Mouse (Mus musculus) kidney, adult 2 months (tissue): Measurements from ENCODE around the gene Tmem212. TPM values are rescaled to one million over a fixed set of nuclear protein-coding genes. Genes with fewer than 3 reads are reported as not detected.

ENCODE experiments used
- DNase-seq: peaks from one replicate; pipeline ENCODE4 v3.0.0; 2021
- H3K27ac ChIP-seq: fragments of 200-500 bp; 2 replicates; pipeline ENCODE4 v1.5.1; 2012; ENCODE audit warnings: low read depth, low read length, control low read depth, inconsistent platforms; ENCODE audit not compliant: insufficient read depth
- H3K27me3 ChIP-seq: fragments of 200-500 bp; replicated peaks from 2 replicates; pipeline ENCODE4 v1.6.1; 2012; ENCODE audit warnings: mild to moderate bottlenecking, moderate library complexity, low read length, inconsistent platforms; ENCODE audit not compliant: control insufficient read depth, insufficient read depth
- H3K36me3 ChIP-seq: fragments of 200-500 bp; 2 replicates; pipeline ENCODE4 v1.6.1; 2012; ENCODE audit warnings: mild to moderate bottlenecking, moderate library complexity, low read length, inconsistent platforms; ENCODE audit not compliant: control insufficient read depth, insufficient read depth
- H3K4me1 ChIP-seq: fragments of 200-500 bp; 2 replicates; pipeline ENCODE4 v1.6.1; 2011; ENCODE audit warnings: low read length; ENCODE audit not compliant: control insufficient read depth, insufficient read depth
- H3K4me3 ChIP-seq: fragments of 200-500 bp; 2 replicates; pipeline ENCODE4 v1.5.1; 2011; ENCODE audit warnings: mild to moderate bottlenecking, low read depth, low read length, control low read depth; ENCODE audit not compliant: insufficient read depth
- CTCF ChIP-seq: fragments of 200-500 bp; conservative IDR thresholded peaks from 2 replicates; pipeline ENCODE4 v1.5.1; 2011; ENCODE audit warnings: low read depth, mild to moderate bottlenecking, control low read depth, low read length, moderate library complexity, mixed read lengths; ENCODE audit not compliant: insufficient read depth, insufficient read length
- POLR2A ChIP-seq: fragments of 200-500 bp; IDR thresholded peaks from one replicate; pipeline ENCODE4 v1.6.1; 2011; ENCODE audit warnings: low read depth, low read length, control low read depth
- WGBS: fragments of 180-500 bp; shearing (Covaris S2); methylation state at CpG from one replicate; pipeline ENCODE4 v1.1.7; 2018; 5-methylcytosine and 5-hydroxymethylcytosine counted together
- polyA plus RNA-seq: library from polyadenylated mRNA; depleted of rRNA; stranded (reverse); fragments of >200 nt; gene quantifications from 2 replicates; pipeline ENCODE4 v1.2.3, GENCODE M21; 2012

The Tmem212 gene
- polyA plus RNA-seq, 1 experiment: not detected

GRCm38 (mm10) chr3:27859161-27859561 lies 37.0 kb downstream of the Tmem212 start:
- TF ChIP-seq POLR2A (no peak), CTCF (no peak)
- H3K36me3 ChIP-seq: no peaks in the 10 kb centered on the region
- H3K27me3 ChIP-seq: no peaks in the 10 kb centered on the region
- DNase-seq: peak; percentile 28
- WGBS: 22% methylated on average over 5 of the region's 5 CpGs
- no peak overlapping the region for H3K4me3 ChIP-seq
- peaks cover 12% of the 10 kb centered on the region for H3K4me1 ChIP-seq
- H3K27ac ChIP-seq: no peak overlapping the region

- 71% methylated on average over 5 of the region's 5 CpGs for WGBS
- Histone ChIP-seq H3K4me3 (no peak overlapping the region), H3K27ac (no peak overlapping the region), H3K27me3 (no peaks in the 10 kb centered on the region), H3K4me1 (peaks cover 10% of the 10 kb centered on the region), H3K36me3 (no peaks in the 10 kb centered on the region)
- no peak for DNase-seq
- no peak for TF ChIP-seq POLR2A
- TF ChIP-seq CTCF: no peak
Observed at GRCm38 (mm10) chr3:27858441-27859115, 37.6 kb downstream of the Tmem212 start.

DNA sequence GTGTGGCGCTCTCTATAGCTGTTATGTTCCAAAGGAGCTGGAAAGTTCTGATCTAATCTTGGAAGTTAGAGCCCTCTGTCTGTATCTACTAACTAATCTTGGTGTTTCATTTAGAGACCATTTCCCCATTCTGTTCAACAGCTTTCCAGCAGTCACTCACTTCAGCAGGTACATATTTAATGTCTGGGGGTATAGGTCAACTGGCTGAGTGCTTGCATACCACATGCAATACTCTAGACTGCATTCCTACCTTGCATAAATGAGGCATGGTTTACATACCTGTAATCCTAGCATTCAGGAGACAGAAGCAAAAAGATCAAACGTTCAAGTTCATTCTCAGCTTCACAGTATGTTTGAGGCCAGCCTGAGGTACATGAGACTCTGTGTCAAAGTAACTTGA lies 39.9 kb downstream of the Tmem212 start:
- Histone ChIP-seq H3K27ac (no peak overlapping the region), H3K27me3 (no peaks in the 10 kb centered on the region), H3K4me1 (no peaks in the 10 kb centered on the region), H3K36me3 (no peaks in the 10 kb centered on the region), H3K4me3 (no peak overlapping the region)
- no peak for TF ChIP-seq POLR2A
- no peak for TF ChIP-seq CTCF
- DNase-seq: no peak
- 70% methylated on average over 2 of the region's 2 CpGs for WGBS

DNA sequence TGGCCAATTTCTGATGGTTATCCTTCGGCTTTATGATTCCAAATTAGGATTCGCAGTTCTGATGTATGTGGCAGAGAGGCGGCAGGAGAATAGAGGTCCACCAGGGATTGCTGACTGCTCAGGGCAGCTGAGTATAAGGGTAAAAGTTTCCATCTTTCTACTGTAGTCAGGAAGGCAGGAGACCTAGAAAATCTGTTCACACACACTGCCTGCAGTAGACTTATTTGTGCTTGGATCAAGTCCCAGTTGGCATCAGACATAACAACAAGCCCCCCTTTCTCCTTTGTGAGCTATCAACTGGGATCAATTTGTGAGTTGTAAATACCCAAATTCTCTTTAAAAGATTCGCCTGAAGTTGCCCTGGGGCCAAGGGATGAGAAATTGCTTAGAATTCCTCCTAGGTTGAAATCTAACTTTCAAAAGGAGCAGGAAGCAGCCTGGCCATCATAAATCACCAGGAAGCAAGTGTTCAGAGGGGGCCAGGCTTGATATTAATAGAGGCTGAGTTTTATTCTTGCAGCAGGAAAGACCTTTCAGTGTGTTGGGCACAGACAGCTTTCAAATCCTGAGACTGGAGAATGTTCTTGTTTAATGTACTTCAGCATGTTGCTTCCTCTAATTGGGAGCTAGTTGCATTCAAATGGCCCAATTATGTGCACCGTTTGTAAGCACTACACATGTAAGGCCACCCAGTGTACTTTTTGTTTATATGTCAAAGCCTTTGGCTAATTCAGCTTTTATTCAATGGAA lies 41.6 kb downstream of the Tmem212 start:
- H3K4me3 ChIP-seq: no peak overlapping the region
- 64% methylated on average over 5 of the region's 5 CpGs for WGBS
- peak; percentile 57 for DNase-seq
- no peaks in the 10 kb centered on the region for H3K4me1 ChIP-seq
- H3K27ac ChIP-seq: no peak overlapping the region; the same call in 1 of the 2 replicates
- no peaks in the 10 kb centered on the region for H3K36me3 ChIP-seq
- TF ChIP-seq CTCF (no peak), POLR2A (no peak)
- no peaks in the 10 kb centered on the region for H3K27me3 ChIP-seq

- TF ChIP-seq CTCF (no peak), POLR2A (no peak)
- Histone ChIP-seq H3K27ac (no peak overlapping the region), H3K4me1 (no peaks in the 10 kb centered on the region), H3K36me3 (no peaks in the 10 kb centered on the region), H3K27me3 (no peaks in the 10 kb centered on the region), H3K4me3 (no peak overlapping the region)
- 83% methylated on average over 5 of the region's 5 CpGs for WGBS
- no peak for DNase-seq
Observed at GRCm38 (mm10) chr3:27843266-27843665, 52.9 kb downstream of the Tmem212 start.

GRCm38 (mm10) chr3:27842856-27843255 lies 53.3 kb downstream of the Tmem212 start:
- no peaks in the 10 kb centered on the region for H3K36me3 ChIP-seq
- TF ChIP-seq POLR2A (no peak), CTCF (no peak)
- no peaks in the 10 kb centered on the region for H3K27me3 ChIP-seq
- no peaks in the 10 kb centered on the region for H3K4me1 ChIP-seq
- no peak for DNase-seq
- no peak overlapping the region for H3K4me3 ChIP-seq
- H3K27ac ChIP-seq: no peak overlapping the region
- WGBS: 81% methylated on average over 5 of the region's 5 CpGs

- no peak for DNase-seq
- WGBS: 74% methylated on average over 9 of the region's 9 CpGs
- Histone ChIP-seq H3K4me3 (no peak overlapping the region), H3K36me3 (no peaks in the 10 kb centered on the region), H3K27me3 (no peaks in the 10 kb centered on the region), H3K27ac (no peak overlapping the region), H3K4me1 (no peaks in the 10 kb centered on the region)
- TF ChIP-seq POLR2A (no peak), CTCF (no peak)
Observed at GRCm38 (mm10) chr3:27840311-27840710, 55.9 kb downstream of the Tmem212 start.
